Mouse (Mus musculus): ENCODE results near the gene March10. TPM values are rescaled to one million over a fixed set of nuclear protein-coding genes. Genes with fewer than 3 reads are reported as not detected.

The March10 gene
- 0.83 and 1.2 TPM in 2 replicates for polyA plus RNA-seq (2015; fragmentation: Nextera tagmentation; extraction: Ambion mirVana)

DNA sequence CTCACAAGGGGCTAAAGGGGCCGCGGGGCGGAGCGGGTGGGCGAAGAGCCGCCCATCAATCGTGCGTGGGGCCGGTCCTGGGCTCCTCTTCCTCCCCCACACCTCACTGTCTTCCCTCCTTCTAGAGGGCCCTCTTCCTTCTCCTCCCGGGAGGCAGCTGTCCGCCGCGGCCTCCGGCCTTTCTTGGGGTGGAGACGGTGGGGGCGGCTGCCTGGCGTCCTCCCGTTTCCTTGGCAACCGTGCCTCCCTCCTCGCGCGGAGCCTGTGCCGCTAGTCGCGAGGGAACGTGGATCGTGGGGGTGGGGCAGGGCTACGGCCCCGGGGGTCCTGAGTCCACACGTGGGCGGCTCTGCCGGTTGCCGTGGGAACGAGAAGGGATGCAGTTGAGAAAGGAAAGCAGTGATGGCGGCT, at the start of gene March10:
Gene March10 (minus strand): TSS at position 239 of the 411 bp plus-strand sequence.
- Histone ChIP-seq H3K27ac (no peak within 1 kb of the TSS), H3K27me3 (ENCODE audit: insufficient read depth, low read length) (no peaks in the 10 kb centered on the region), H3K9me3 (replicated peaks; ENCODE audit: low read length) (no peaks in the 10 kb centered on the region), H3K36me3 (ENCODE audit: insufficient read depth, low read length) (no peaks in the 10 kb centered on the region), H3K4me1 (replicated peaks; ENCODE audit: insufficient read depth, low read length) (0 out of 2 replicates have a peak, but pooled peaks cover 4% of the 10 kb centered on the region), H3K4me3 (replicated peaks; ENCODE audit: low read depth, low read length) (peak within 1 kb of the TSS; percentile 30), H3K9ac (ENCODE audit: low read depth, low read length) (peak within 1 kb of the TSS; percentile 15; the same call in 1 of the 2 replicates), H3K4me2 (ENCODE audit: low read length) (peak within 1 kb of the TSS; percentile 61)
- DNase-seq (ENCODE audit: low spot score), result peak; percentile 44
- WGBS, result under 1% methylated on average over 34 of the region's 35 CpGs
- 0 out of 2 replicates have a peak, but pooled peaks have one; percentile 33 for ATAC-seq (replicated peaks; ENCODE audit: low FRiP score, low read depth)
- no peak for TF ChIP-seq CTCF (IDR thresholded peaks at IDR 0.05; ENCODE audit: low read depth)

GRCm38 (mm10) chr11:105506322-105506721, 49.8 kb upstream of the March10 start:
- DNase-seq (ENCODE audit: low spot score), result no peak
- Histone ChIP-seq H3K4me1 (replicated peaks; ENCODE audit: insufficient read depth, low read length) (peaks cover 12% of the 10 kb centered on the region), H3K9me3 (replicated peaks; ENCODE audit: low read length) (no peaks in the 10 kb centered on the region), H3K27me3 (ENCODE audit: insufficient read depth, low read length) (no peaks in the 10 kb centered on the region), H3K9ac (ENCODE audit: low read depth, low read length) (no peak overlapping the region), H3K4me2 (ENCODE audit: low read length) (no peak overlapping the region), H3K27ac (no peak overlapping the region), H3K36me3 (ENCODE audit: insufficient read depth, low read length) (no peaks in the 10 kb centered on the region), H3K4me3 (replicated peaks; ENCODE audit: low read depth, low read length) (no peak overlapping the region)
- no peak for ATAC-seq (replicated peaks; ENCODE audit: low FRiP score, low read depth)
- WGBS, result 85% methylated on average over 11 of the region's 11 CpGs
- no peak for TF ChIP-seq CTCF (IDR thresholded peaks at IDR 0.05; ENCODE audit: low read depth)

DNA sequence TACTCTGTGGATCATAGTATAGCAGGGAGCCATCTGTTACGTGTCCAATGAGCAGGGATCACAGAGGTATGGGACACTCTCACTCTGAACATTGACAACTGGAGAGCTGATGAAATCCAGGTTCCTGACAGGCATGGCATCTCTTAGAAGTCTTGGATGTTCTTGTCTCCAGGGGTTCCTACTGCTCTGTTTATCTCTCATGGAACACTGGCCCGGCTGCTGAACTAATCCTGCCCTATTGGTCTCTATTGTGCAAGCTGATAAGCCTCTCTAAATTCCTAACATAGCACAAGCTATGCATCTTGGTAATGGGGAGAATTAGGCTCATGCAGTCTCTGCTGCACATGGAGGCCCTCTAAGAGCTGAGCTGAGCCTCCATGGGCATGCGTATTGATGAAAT, 48.5 kb upstream of the March10 start:
- no peak overlapping the region for H3K4me3 ChIP-seq (replicated peaks; ENCODE audit: low read depth, low read length)
- H3K36me3 ChIP-seq (ENCODE audit: insufficient read depth, low read length), result no peaks in the 10 kb centered on the region
- H3K4me2 ChIP-seq (ENCODE audit: low read length), result no peak overlapping the region
- H3K9ac ChIP-seq (ENCODE audit: low read depth, low read length), result no peak overlapping the region
- H3K27ac ChIP-seq, result no peak overlapping the region
- TF ChIP-seq CTCF (IDR thresholded peaks at IDR 0.05; ENCODE audit: low read depth), result no peak
- H3K9me3 ChIP-seq (replicated peaks; ENCODE audit: low read length), result no peaks in the 10 kb centered on the region
- H3K27me3 ChIP-seq (ENCODE audit: insufficient read depth, low read length), result no peaks in the 10 kb centered on the region
- peaks cover 6% of the 10 kb centered on the region for H3K4me1 ChIP-seq (replicated peaks; ENCODE audit: insufficient read depth, low read length)
- ATAC-seq (replicated peaks; ENCODE audit: low FRiP score, low read depth), result no peak
- DNase-seq (ENCODE audit: low spot score), result no peak
- 81% methylated on average over 3 of the region's 3 CpGs for WGBS

- DNase-seq (ENCODE audit: low spot score) (no peak), ATAC-seq (replicated peaks; ENCODE audit: low FRiP score, low read depth) (no peak)
- WGBS, result 79% methylated on average over 4 of the region's 4 CpGs
- H3K9me3 ChIP-seq (replicated peaks; ENCODE audit: low read length), result no peaks in the 10 kb centered on the region
- no peaks in the 10 kb centered on the region for H3K27me3 ChIP-seq (ENCODE audit: insufficient read depth, low read length)
- no peaks in the 10 kb centered on the region for H3K4me1 ChIP-seq (replicated peaks; ENCODE audit: insufficient read depth, low read length)
- H3K9ac ChIP-seq (ENCODE audit: low read depth, low read length), result no peak overlapping the region
- TF ChIP-seq CTCF (IDR thresholded peaks at IDR 0.05; ENCODE audit: low read depth), result no peak
- H3K36me3 ChIP-seq (ENCODE audit: insufficient read depth, low read length), result no peaks in the 10 kb centered on the region
- no peak overlapping the region for H3K27ac ChIP-seq
- no peak overlapping the region for H3K4me3 ChIP-seq (replicated peaks; ENCODE audit: low read depth, low read length)
- H3K4me2 ChIP-seq (ENCODE audit: low read length), result no peak overlapping the region
Measured at GRCm38 (mm10) chr11:105502311-105502710, 45.8 kb upstream of the March10 start.

DNA sequence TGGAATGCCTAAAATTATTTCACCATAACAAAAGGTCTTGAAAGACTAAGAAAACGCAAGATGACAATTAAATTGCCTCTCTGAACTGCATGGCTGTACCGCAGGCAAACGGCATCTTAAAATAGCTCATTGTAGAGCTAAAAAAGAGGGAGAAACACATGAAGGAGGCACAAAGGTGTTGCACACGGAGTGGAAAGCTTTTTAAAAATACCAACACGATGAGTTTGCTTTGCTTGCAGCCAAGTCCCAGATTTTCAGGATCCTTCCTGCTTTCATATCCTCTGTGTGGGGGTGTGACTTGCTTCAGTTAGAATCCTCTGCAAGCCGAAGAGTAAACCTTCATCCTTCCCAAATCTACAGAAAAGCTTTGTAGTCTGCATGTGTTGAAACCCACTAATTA, 41.0 kb upstream of the March10 start:
- no peak for DNase-seq (ENCODE audit: low spot score)
- Histone ChIP-seq H3K4me3 (replicated peaks; ENCODE audit: low read depth, low read length) (no peak overlapping the region), H3K9ac (ENCODE audit: low read depth, low read length) (no peak overlapping the region), H3K4me2 (ENCODE audit: low read length) (no peak overlapping the region), H3K27me3 (ENCODE audit: insufficient read depth, low read length) (no peaks in the 10 kb centered on the region), H3K27ac (no peak overlapping the region), H3K9me3 (replicated peaks; ENCODE audit: low read length) (no peaks in the 10 kb centered on the region), H3K36me3 (ENCODE audit: insufficient read depth, low read length) (no peaks in the 10 kb centered on the region), H3K4me1 (replicated peaks; ENCODE audit: insufficient read depth, low read length) (no peaks in the 10 kb centered on the region)
- no peak for ATAC-seq (replicated peaks; ENCODE audit: low FRiP score, low read depth)
- WGBS, result 56% methylated on average over 6 of the region's 6 CpGs
- TF ChIP-seq CTCF (IDR thresholded peaks at IDR 0.05; ENCODE audit: low read depth), result no peak

DNA sequence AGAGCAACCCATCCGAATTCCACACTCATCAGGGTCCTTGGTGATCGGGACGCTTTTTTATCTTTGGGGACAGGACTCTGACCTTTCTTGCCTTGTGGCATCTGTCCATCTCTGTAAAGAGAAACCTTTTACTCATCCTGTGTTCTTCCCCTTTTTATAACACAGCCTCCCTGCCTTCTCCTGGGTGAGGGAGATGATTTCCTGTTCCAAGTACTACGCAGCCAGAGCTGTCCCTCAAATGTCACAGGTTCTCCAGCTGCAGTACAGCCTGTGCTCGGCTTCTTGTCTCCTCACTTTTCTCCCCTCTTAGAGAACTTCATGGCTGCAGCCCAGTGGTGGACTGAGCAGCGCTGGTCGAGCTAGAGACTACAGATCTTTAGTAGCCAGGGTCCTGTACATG, 40.1 kb upstream of the March10 start:
- no peaks in the 10 kb centered on the region for H3K4me1 ChIP-seq (replicated peaks; ENCODE audit: insufficient read depth, low read length)

More for the DNA sequence above, 40.1 kb upstream of the March10 start:
- Histone ChIP-seq H3K4me2 (ENCODE audit: low read length) (no peak overlapping the region), H3K36me3 (ENCODE audit: insufficient read depth, low read length) (no peaks in the 10 kb centered on the region), H3K4me3 (replicated peaks; ENCODE audit: low read depth, low read length) (no peak overlapping the region), H3K9ac (ENCODE audit: low read depth, low read length) (no peak overlapping the region), H3K27ac (no peak overlapping the region), H3K9me3 (replicated peaks; ENCODE audit: low read length) (no peaks in the 10 kb centered on the region), H3K27me3 (ENCODE audit: insufficient read depth, low read length) (no peaks in the 10 kb centered on the region)
- WGBS, result 49% methylated on average over 7 of the region's 7 CpGs
- no peak for TF ChIP-seq CTCF (IDR thresholded peaks at IDR 0.05; ENCODE audit: low read depth)
- ATAC-seq (replicated peaks; ENCODE audit: low FRiP score, low read depth) (no peak), DNase-seq (ENCODE audit: low spot score) (no peak)
